Mouse (Mus musculus): ENCODE measurements at regions not wholly inside any gene's neighbourhood (a gene's known extent, or its start where the extent isn't known, plus 50 kb on each side); places are given as distances from the start of the nearest gene placed in this dataset.

DNA sequence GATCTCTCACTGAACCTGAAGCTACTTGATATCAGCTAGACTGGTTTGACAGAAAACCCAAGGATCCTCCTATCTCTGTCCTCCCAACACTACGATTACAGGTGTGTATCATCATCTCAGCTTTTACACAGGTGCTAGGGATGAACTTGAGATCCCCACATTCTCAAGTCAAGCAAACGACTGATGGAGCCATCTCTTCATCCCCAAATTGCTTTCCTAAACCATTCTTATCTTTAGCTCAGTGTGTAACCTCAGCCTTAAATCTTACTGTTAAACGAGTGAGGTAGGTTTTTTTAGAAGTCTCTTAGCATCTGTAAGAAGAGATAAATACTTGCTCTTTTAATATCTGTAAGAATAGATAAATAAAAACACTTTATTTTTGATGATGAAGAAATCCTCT, 242.2 kb upstream of the Zfp960 start:
- TF ChIP-seq POLR2A (IDR thresholded peaks at IDR 0.05; ENCODE audit: insufficient read depth, low read depth, low read length) = no peak
- no peak for TF ChIP-seq EP300 (IDR thresholded peaks at IDR 0.05; ENCODE audit: insufficient read depth, low read depth, low read length)
- no peak for TF ChIP-seq CTCF (IDR thresholded peaks at IDR 0.05)

Measured in heart, adult 2 months (tissue).